14 mouse cellular contexts compared by ENCODE assay signal in the genomic region with DNA sequence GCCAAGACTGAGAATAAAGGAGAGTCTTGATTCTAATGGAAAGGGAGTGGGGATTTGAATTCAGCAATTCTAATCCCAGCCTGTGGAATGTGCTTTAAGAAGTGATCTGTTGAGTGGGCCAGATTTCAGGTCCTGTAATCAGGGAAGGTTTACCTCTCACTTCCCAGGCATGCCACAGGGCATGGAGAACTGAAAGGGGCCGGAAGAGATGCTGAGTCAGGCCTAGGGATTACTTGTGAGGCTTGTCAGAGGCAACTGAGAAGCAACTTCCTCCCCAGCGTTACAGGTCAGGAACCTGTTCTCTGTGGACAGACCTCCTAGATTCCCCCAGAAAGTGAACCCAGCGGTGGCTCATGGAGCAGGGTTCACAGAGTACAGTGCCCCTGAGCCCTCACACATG.
"Had no signal": no experiment of that assay in that cellular context is flagged by ENCODE, and none has a peak within 500 bp of the region (broad histone marks: within the 10 kb centered on the region; RNA-seq: fewer than 3 reads in every experiment).

No protein-coding gene starts in this region.

- H3K4me2 ChIP-seq: limb, embryonic 13.5 days; lung, embryonic 14.5 days; midbrain, embryonic 12.5 days; neural tube, embryonic 15.5 days had no signal

- H3K4me3 ChIP-seq: limb, embryonic 13.5 days; midbrain, embryonic 12.5 days; neural tube, embryonic 15.5 days had no signal

- H3K27ac ChIP-seq: limb, embryonic 13.5 days; liver, embryonic 14.5 days; midbrain, embryonic 12.5 days; neural tube, embryonic 15.5 days had no signal

- H3K36me3 ChIP-seq: limb, embryonic 13.5 days; midbrain, embryonic 12.5 days; neural tube, embryonic 15.5 days had no signal

- H3K9me3 ChIP-seq: limb, embryonic 13.5 days; midbrain, embryonic 12.5 days; neural tube, embryonic 15.5 days had no signal

- H3K9ac ChIP-seq: limb, embryonic 13.5 days; liver, embryonic 14.5 days; lung, embryonic 14.5 days; midbrain, embryonic 12.5 days; neural tube, embryonic 15.5 days had no signal

- H3K27me3 ChIP-seq: limb, embryonic 13.5 days; midbrain, embryonic 12.5 days; neural tube, embryonic 15.5 days had no signal

- ATAC-seq: intestine, postnatal 0 days; midbrain, embryonic 16.5 days had no signal

- H3K4me1 ChIP-seq: limb, embryonic 13.5 days; midbrain, embryonic 12.5 days; neural tube, embryonic 15.5 days had no signal

- DNase-seq: kidney, adult 8-10 months; kidney, postnatal 25 days; left cerebral cortex, postnatal 4 days; lung, embryonic 14.5 days; right cerebral cortex, adult 18-20 months; right cerebral cortex, postnatal 25 days; thymus, adult 18-20 months; thymus, postnatal 36 days had no signal
